Mouse (Mus musculus) midbrain, embryonic 15.5 days (tissue): ENCODE data around the gene Mastl. TPM values are rescaled to one million over a fixed set of nuclear protein-coding genes. Genes with fewer than 3 reads are reported as not detected.

ENCODE experiments used
- ATAC-seq: fragments of 200-750 bp; cut with Nextera tagmentation; replicated peaks from 2 replicates; pipeline ENCODE4 v1.8.0; 2017; ENCODE audit warnings: moderate TSS enrichment
- H3K27ac ChIP-seq: fragments of 300-500 bp; sonication (generic); 2 replicates; pipeline ENCODE4 v1.5.1; 2015; ENCODE audit warnings: mild to moderate bottlenecking, inconsistent platforms
- H3K27me3 ChIP-seq: fragments of 300-500 bp; sonication (generic); replicated peaks from 2 replicates; pipeline ENCODE4 v1.6.1; 2015; ENCODE audit warnings: inconsistent platforms
- H3K36me3 ChIP-seq: fragments of 300-500 bp; sonication (generic); replicated peaks from 2 replicates; pipeline ENCODE4 v1.6.1; 2015; ENCODE audit warnings: inconsistent platforms
- H3K4me1 ChIP-seq: fragments of 300-500 bp; sonication (generic); 2 replicates; pipeline ENCODE4 v1.6.1; 2015; ENCODE audit warnings: inconsistent platforms
- H3K4me2 ChIP-seq: fragments of 300-500 bp; sonication (generic); 2 replicates; pipeline ENCODE4 v1.6.1; 2015; ENCODE audit warnings: inconsistent platforms, mild to moderate bottlenecking, moderate library complexity
- H3K4me3 ChIP-seq: fragments of 300-500 bp; sonication (generic); 2 replicates; pipeline ENCODE4 v1.5.1; 2015; ENCODE audit warnings: mild to moderate bottlenecking, inconsistent platforms
- H3K9ac ChIP-seq: fragments of 300-500 bp; sonication (generic); 2 replicates; pipeline ENCODE4 v1.6.1; 2015; ENCODE audit warnings: mild to moderate bottlenecking, inconsistent platforms
- H3K9me3 ChIP-seq: fragments of 300-500 bp; sonication (generic); 2 replicates; pipeline ENCODE4 v1.6.1; 2016; ENCODE audit warnings: inconsistent platforms
- WGBS: fragments of 180-500 bp; shearing (Covaris S2); methylation state at CpG from one replicate; pipeline ENCODE4 v1.1.7; 2015; ENCODE audit warnings: mixed read lengths; 5-methylcytosine and 5-hydroxymethylcytosine counted together
- polyA plus RNA-seq: library from polyadenylated mRNA; unstranded; fragments of >200 nt; fragmentation: Nextera tagmentation; extraction: Ambion mirVana; gene quantifications from 2 replicates; pipeline ENCODE4 v1.2.1, GENCODE M21; 2015

Gene Mastl
- 1.9 and 2.0 TPM in 2 replicates for polyA plus RNA-seq

GRCm38 (mm10) chr2:23155777-23156607 is at the start of gene Mastl, which contains the start of gene Yme1l1:
TSS of gene Mastl (minus strand) at chr2:23156024.
TSS of gene Yme1l1 (plus strand) at chr2:23156369.
- under 1% methylated on average over 61 of the region's 61 CpGs for WGBS
- Histone ChIP-seq H3K9ac (peak within 1 kb of the TSS; percentile 87), H3K9me3 (no peaks in the 10 kb centered on the region), H3K4me1 (peaks cover 31% of the 10 kb centered on the region), H3K4me2 (peak within 1 kb of the TSS; percentile 87), H3K27me3 (no peaks in the 10 kb centered on the region), H3K27ac (peak within 1 kb of the TSS; percentile 98), H3K4me3 (peak within 1 kb of the TSS; percentile 93), H3K36me3 (no peaks in the 10 kb centered on the region)
- ATAC-seq, result peak; percentile 99

GRCm38 (mm10) chr2:23202900-23203670 is 47.3 kb upstream of the Mastl start:
- H3K9me3 ChIP-seq, result no peaks in the 10 kb centered on the region
- no peaks in the 10 kb centered on the region for H3K27me3 ChIP-seq
- WGBS, result 65% methylated on average over 15 of the region's 15 CpGs
- no peak overlapping the region for H3K4me2 ChIP-seq
- no peak overlapping the region for H3K4me3 ChIP-seq
- H3K4me1 ChIP-seq, result no peaks in the 10 kb centered on the region
- ATAC-seq, result peak; percentile 61; the same call in 1 of the 2 replicates
- no peak overlapping the region for H3K9ac ChIP-seq
- peaks cover 10% of the 10 kb centered on the region; the same call in 1 of the 2 replicates for H3K36me3 ChIP-seq
- H3K27ac ChIP-seq, result no peak overlapping the region

- 90% methylated on average over 1 of the region's 1 CpGs for WGBS
- H3K36me3 ChIP-seq, result peaks cover 11% of the 10 kb centered on the region; the same call in 1 of the 2 replicates
- H3K27ac ChIP-seq, result no peak overlapping the region
- no peak overlapping the region for H3K4me2 ChIP-seq
- no peaks in the 10 kb centered on the region for H3K9me3 ChIP-seq
- no peak for ATAC-seq
- H3K9ac ChIP-seq, result no peak overlapping the region
- no peak overlapping the region for H3K4me3 ChIP-seq
- no peaks in the 10 kb centered on the region for H3K27me3 ChIP-seq
- H3K4me1 ChIP-seq, result no peaks in the 10 kb centered on the region
Measured at GRCm38 (mm10) chr2:23201034-23201433, 45.2 kb upstream of the Mastl start.

- Histone ChIP-seq H3K36me3 (peaks cover 43% of the 10 kb centered on the region), H3K9ac (no peak overlapping the region)
- no peak for ATAC-seq
Measured at GRCm38 (mm10) chr2:23194366-23194765, 38.5 kb upstream of the Mastl start.

GRCm38 (mm10) chr2:23172305-23172704 is 16.5 kb upstream of the Mastl start:
- ATAC-seq, result no peak
- no peaks in the 10 kb centered on the region for H3K9me3 ChIP-seq
- H3K36me3 ChIP-seq, result peaks cover 47% of the 10 kb centered on the region
- no peak overlapping the region for H3K27ac ChIP-seq
- H3K4me2 ChIP-seq, result no peak overlapping the region
- 92% methylated on average over 3 of the region's 3 CpGs for WGBS
- no peak overlapping the region for H3K9ac ChIP-seq
- no peaks in the 10 kb centered on the region for H3K4me1 ChIP-seq
- H3K27me3 ChIP-seq, result no peaks in the 10 kb centered on the region
- H3K4me3 ChIP-seq, result no peak overlapping the region

More at GRCm38 (mm10) chr2:23194366-23194765, 38.5 kb upstream of the Mastl start:
- Histone ChIP-seq H3K27ac (no peak overlapping the region), H3K4me1 (no peaks in the 10 kb centered on the region), H3K9me3 (no peaks in the 10 kb centered on the region), H3K27me3 (no peaks in the 10 kb centered on the region), H3K4me2 (no peak overlapping the region), H3K4me3 (no peak overlapping the region)
- 92% methylated on average over 1 of the region's 1 CpGs for WGBS

- ATAC-seq, result peak; percentile 38
- Histone ChIP-seq H3K4me2 (peak overlapping the region; percentile 87), H3K27ac (peak overlapping the region; percentile 98), H3K9ac (peak overlapping the region; percentile 87), H3K36me3 (no peaks in the 10 kb centered on the region), H3K27me3 (no peaks in the 10 kb centered on the region), H3K4me1 (peaks cover 31% of the 10 kb centered on the region), H3K9me3 (no peaks in the 10 kb centered on the region), H3K4me3 (peak overlapping the region; percentile 93)
- WGBS, result under 1% methylated on average over 17 of the region's 17 CpGs
Measured at GRCm38 (mm10) chr2:23156608-23157081, 821 bp upstream of the Mastl start.

GRCm38 (mm10) chr2:23155199-23155621 is 614 bp downstream of the Mastl start:
- peak overlapping the region; percentile 87 for H3K4me2 ChIP-seq
- H3K9ac ChIP-seq, result peak overlapping the region; percentile 87; the same call in 1 of the 2 replicates
- peak overlapping the region; percentile 98; the same call in 1 of the 2 replicates for H3K27ac ChIP-seq
- H3K9me3 ChIP-seq, result no peaks in the 10 kb centered on the region
- no peaks in the 10 kb centered on the region for H3K27me3 ChIP-seq
- ATAC-seq, result no peak
- WGBS, result 9% methylated on average over 5 of the region's 5 CpGs
- H3K4me1 ChIP-seq, result peaks cover 31% of the 10 kb centered on the region
- H3K36me3 ChIP-seq, result no peaks in the 10 kb centered on the region
- peak overlapping the region; percentile 93 for H3K4me3 ChIP-seq

GRCm38 (mm10) chr2:23119573-23119972 is 36.3 kb downstream of the Mastl start:
- H3K9me3 ChIP-seq, result no peaks in the 10 kb centered on the region

GRCm38 (mm10) chr2:23102266-23102665 is 53.6 kb downstream of the Mastl start:
- H3K9ac ChIP-seq, result no peak overlapping the region
- no peak overlapping the region for H3K4me3 ChIP-seq
- ATAC-seq, result no peak
- no peaks in the 10 kb centered on the region for H3K9me3 ChIP-seq
- no peaks in the 10 kb centered on the region for H3K4me1 ChIP-seq
- H3K27ac ChIP-seq, result no peak overlapping the region
- peaks cover 12% of the 10 kb centered on the region for H3K36me3 ChIP-seq
- no peaks in the 10 kb centered on the region for H3K27me3 ChIP-seq
- no peak overlapping the region for H3K4me2 ChIP-seq

More at GRCm38 (mm10) chr2:23119573-23119972, 36.3 kb downstream of the Mastl start:
- ATAC-seq, result no peak
- H3K27ac ChIP-seq, result no peak overlapping the region
- H3K36me3 ChIP-seq, result 0 out of 2 replicates have a peak, but pooled peaks cover 8% of the 10 kb centered on the region
- no peak overlapping the region for H3K4me2 ChIP-seq
- H3K9ac ChIP-seq, result no peak overlapping the region
- no peak overlapping the region for H3K4me3 ChIP-seq
- no peaks in the 10 kb centered on the region for H3K4me1 ChIP-seq
- H3K27me3 ChIP-seq, result no peaks in the 10 kb centered on the region

GRCm38 (mm10) chr2:23097028-23097427 is 58.8 kb downstream of the Mastl start:
- Histone ChIP-seq H3K4me1 (no peaks in the 10 kb centered on the region), H3K36me3 (peaks cover 33% of the 10 kb centered on the region)
- ATAC-seq, result no peak

GRCm38 (mm10) chr2:23092216-23092615 is 63.6 kb downstream of the Mastl start:
- H3K4me2 ChIP-seq, result no peak overlapping the region
- no peaks in the 10 kb centered on the region for H3K9me3 ChIP-seq
- WGBS, result 49% methylated on average over 5 of the region's 5 CpGs
- H3K27me3 ChIP-seq, result no peaks in the 10 kb centered on the region
- no peaks in the 10 kb centered on the region for H3K4me1 ChIP-seq
- no peak for ATAC-seq
- H3K36me3 ChIP-seq, result peaks cover 57% of the 10 kb centered on the region
- no peak overlapping the region for H3K4me3 ChIP-seq
- H3K9ac ChIP-seq, result no peak overlapping the region
- no peak overlapping the region for H3K27ac ChIP-seq

More at GRCm38 (mm10) chr2:23097028-23097427, 58.8 kb downstream of the Mastl start:
- Histone ChIP-seq H3K4me2 (no peak overlapping the region), H3K9ac (no peak overlapping the region), H3K27me3 (no peaks in the 10 kb centered on the region), H3K4me3 (no peak overlapping the region), H3K9me3 (no peaks in the 10 kb centered on the region), H3K27ac (no peak overlapping the region)

GRCm38 (mm10) chr2:23084540-23084939 is 71.3 kb downstream of the Mastl start:
- H3K9ac ChIP-seq, result no peak overlapping the region
- H3K4me3 ChIP-seq, result no peak overlapping the region
- peaks cover 26% of the 10 kb centered on the region for H3K36me3 ChIP-seq
- no peak for ATAC-seq
- WGBS, result 95% methylated on average over 8 of the region's 8 CpGs
- H3K4me2 ChIP-seq, result no peak overlapping the region
- H3K9me3 ChIP-seq, result no peaks in the 10 kb centered on the region
- H3K4me1 ChIP-seq, result no peaks in the 10 kb centered on the region
- H3K27me3 ChIP-seq, result no peaks in the 10 kb centered on the region
- H3K27ac ChIP-seq, result no peak overlapping the region
